Mouse (Mus musculus) heart, postnatal 10 days (tissue): ENCODE measurements at regions not wholly inside any gene's neighbourhood (a gene's known extent, or its start where the extent isn't known, plus 50 kb on each side); places are given as distances from the start of the nearest gene placed in this dataset.

Experiments
- DNase-seq, 2 experiments: peaks; one replicate each; pipeline ENCODE4 v3.0.0; 2021
- intact Hi-C: fragments of 180-260 bp; cut with DNase I; formaldehyde crosslinking; loops from one replicate; pipeline ENCODE4 v1.15.1; 2025

GRCm38 (mm10) chr11:94882687-94883383, 53.2 kb upstream of the Col1a1 start:
- peak; percentile 52 to 56 for DNase-seq
- intact Hi-C loops = no loop called here

DNA sequence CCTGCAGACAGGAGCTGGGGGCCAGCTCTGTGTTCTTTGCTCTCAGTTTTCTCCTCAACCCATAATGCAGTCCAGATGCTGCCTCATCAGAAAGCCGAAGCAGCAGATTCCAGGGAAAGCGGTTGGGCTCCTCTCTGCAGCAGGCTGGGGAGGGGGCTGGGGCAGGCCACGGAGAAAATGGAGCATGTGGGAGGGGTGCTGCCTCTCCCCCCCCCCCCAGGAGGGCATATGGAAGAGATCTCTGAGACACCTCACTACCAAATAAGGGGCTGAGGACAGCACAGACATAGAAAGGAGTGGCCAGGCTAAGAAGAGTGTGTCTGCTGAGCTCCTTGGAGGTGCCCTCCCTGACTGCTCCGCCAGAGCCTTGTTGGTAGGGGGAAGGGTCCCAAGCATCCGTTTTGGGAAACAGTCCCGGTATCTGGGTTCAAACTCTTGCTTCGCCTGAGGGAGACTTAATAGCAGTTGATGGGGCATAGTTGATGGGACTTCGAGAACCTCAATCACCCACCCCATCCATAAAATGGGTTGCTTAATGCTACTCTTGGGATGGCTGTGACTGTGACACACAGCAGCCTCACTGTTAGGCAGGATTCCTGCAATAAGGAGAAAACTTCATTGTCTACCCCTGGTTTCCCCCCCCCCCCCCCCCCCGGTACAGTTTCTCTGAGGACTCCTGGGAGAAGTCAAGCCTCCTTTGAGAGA, 53.9 kb upstream of the Col1a1 start:
- peak; percentile 40 to 54 for DNase-seq
- intact Hi-C loops = no loop called here

- DNase-seq = peak; percentile 30 to 39
- intact Hi-C loops = no loop called here
Observed at GRCm38 (mm10) chr11:94880896-94881840, 54.9 kb upstream of the Col1a1 start.

GRCm38 (mm10) chr11:94876707-94877106, 59.3 kb upstream of the Col1a1 start:
- intact Hi-C loops = no loop called here
- no peak for DNase-seq

- intact Hi-C loops = no loop called here
- no peak for DNase-seq
Observed at GRCm38 (mm10) chr11:94875026-94875425, 61.0 kb upstream of the Col1a1 start.

DNA sequence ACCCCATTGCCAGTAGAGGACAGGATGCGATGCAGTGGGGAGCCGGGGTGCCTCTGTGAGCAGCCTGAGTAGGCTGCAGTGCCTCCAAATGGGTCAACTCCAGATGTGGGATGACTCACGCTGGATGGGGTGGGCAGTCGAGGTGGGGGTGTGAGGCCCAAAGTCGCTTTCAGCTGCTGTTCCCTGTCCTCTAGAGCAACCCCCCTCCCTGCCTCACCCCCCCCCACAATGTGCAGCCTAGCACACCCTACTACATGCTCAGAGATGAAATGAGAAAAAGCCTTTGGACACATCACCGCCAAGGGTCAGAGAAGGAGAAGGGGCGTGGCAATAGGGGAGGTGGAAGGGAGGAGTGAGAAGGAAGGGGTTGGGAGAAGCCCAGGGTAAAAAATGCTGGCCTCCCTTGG, 61.9 kb upstream of the Col1a1 start:
- peak; percentile 69 to 70 for DNase-seq
- intact Hi-C loops = no loop called here

- intact Hi-C loops = no loop called here
- DNase-seq = peak; percentile 46 to 54
Observed at GRCm38 (mm10) chr11:94873693-94874092, 62.3 kb upstream of the Col1a1 start.

DNA sequence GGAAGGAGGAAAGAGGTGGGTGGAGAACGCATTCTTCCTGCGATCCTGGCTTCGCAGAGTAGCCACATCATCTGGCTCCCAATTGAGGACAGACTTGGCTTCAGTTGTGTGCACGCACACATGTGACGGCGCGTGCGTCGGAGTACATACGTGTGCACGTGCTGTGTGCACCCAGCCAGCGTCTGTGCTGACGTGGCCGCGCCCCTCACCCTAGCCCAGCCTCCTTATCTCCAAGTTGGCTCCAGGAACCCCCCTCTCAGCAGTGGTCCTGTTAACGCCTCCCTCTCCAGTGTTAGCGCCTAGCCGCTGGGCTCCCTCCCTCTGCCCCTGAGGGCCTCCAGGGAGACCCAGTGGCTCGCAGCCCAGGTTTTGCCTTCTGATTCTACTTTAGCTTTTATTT, 63.1 kb upstream of the Col1a1 start:
- intact Hi-C loops = no loop called here
- DNase-seq = peak; percentile 85

DNA sequence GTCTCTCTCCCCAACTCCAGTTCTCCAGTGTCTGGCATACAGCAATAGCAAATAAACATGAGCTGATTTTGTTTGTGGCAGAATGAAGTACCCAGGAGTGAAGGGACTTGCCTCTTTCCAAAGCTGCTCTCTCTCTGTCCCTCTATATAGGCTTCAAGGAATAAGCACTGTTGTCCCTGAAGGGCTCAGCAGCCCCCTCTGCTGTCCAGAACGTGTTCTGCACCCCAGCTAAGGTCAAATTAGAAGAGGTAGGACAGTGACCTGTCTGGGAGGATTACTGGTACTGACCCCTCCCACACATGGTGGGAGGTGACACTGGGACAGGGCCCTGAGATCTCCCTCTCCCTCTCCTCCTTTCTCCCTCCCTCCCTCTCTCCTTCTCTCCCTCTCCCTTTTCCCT, 65.7 kb upstream of the Col1a1 start:
- intact Hi-C loops = no loop called here
- peak; percentile 78 to 81 for DNase-seq

- intact Hi-C loops = loop anchor here (10.0 kb wide), 1 partner anchor 385 kb away; no protein-coding TSS in a partner anchor
- peak; percentile 53 to 64 for DNase-seq
Observed at GRCm38 (mm10) chr11:94869866-94870265, 66.2 kb upstream of the Col1a1 start.

DNA sequence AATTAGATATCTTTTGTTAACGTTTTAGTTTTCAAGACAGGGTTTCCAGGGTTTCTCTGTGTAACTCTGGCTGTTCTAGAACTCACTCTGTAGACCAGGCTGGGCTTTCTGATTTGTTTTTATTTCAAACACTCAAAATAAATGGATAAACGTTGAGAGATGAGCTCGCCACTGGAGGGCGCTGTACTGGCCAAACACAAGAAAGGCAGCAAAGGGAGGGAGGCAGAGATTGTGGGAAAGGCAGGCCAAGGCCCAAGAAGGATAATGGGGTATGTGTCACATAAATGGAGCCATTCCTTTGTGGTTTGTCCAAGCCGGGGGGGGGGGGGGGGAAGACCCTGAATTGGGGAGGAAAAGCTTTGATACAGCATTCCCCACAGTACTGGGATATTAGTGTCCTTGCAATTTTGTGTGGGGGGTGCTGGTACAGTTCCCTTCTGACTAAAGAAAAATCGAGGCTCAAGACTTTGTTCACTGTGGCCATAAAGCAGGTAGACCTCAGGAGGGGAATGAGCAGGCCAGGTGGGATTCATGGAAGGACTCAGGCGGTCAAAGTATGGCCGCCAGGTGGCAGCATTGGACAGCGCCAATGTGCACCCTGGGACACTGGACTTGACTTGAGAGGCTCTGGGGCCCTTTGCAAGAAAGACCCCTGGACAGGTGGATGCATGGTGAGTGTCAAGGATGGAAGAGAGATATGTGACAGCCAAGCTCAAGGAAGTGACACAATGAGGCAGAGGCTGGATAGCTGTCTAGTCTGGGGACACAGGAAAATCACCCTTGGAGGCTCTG, 69.7 kb upstream of the Col1a1 start:
- DNase-seq = peak; percentile 80 to 89
- intact Hi-C loops = loop anchor here (1.0 to 10.0 kb wide), 3 partner anchors 71 to 388 kb away; no protein-coding TSS in a partner anchor

- no peak for DNase-seq
- intact Hi-C loops = no loop called here
Observed at GRCm38 (mm10) chr11:94850129-94850528, 67.6 kb upstream of the Tmem92 start.

DNA sequence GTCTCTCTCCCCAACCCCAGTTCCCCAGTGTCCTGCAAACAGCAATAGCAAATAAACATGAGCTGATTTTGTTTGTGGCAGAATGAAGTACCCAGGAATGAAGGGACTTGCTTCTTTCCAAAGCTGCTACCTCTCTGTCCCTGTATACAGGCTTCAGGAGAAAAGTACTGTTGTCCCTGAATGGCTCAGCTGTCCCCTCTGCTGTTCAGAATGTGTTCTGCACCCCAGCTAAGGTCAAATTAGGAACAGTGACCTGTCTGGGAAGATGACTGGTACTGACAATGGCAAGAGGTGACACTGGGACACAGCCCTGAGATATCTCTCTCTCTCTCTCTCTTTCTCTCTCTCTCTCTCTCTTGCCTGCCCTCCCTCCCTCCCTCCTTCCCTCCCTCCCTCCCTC, 56.6 kb upstream of the Tmem92 start:
- no peak for DNase-seq
- intact Hi-C loops = no loop called here

GRCm38 (mm10) chr11:94838140-94838539, 55.6 kb upstream of the Tmem92 start:
- DNase-seq = no peak
- intact Hi-C loops = no loop called here

- no peak for DNase-seq
- intact Hi-C loops = no loop called here
Observed at GRCm38 (mm10) chr11:94836347-94836746, 53.8 kb upstream of the Tmem92 start.

DNA sequence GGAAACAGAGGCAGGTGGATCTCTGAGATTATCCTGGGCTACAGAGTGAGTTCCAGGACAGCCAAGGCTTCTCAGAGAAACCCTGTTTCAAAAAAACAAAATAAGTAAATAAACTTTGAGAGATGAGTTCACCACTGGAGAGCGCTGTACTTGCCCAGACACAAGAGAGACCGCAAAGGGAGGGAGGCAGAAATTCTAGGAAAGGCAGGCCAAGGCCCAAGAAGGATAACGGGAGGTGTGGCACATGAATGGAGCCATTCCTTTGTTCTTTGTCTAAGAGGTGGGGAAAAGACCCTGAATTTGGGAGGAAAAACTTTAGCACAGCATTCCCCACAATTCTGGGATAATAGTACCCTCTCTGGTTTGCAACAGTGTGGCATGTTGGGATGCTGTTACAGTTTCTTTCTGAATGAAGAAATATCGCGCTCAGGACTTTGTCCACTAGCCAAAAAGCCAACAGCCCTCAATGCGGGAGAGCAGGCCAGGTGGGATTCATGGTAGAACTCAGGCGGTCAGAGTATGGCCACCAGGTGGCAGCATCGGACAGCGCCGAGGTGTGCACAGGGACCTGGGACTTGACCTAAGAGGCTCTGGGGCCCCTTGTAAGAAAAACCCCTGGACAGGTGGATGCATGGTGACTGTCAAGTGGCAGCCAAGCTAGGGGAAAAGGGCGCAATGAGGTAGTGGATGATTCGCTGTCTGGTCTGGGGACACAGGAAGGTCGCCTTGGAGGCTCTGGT, 49.9 kb upstream of the Tmem92 start:
- peak; percentile 64 to 85 for DNase-seq
- intact Hi-C loops = loop anchor here (1.0 kb wide), 1 partner anchor 105 kb away; no protein-coding TSS in a partner anchor
